Mouse (Mus musculus): Measurements from ENCODE around the gene Fbxo9. TPM values are rescaled to one million over a fixed set of nuclear protein-coding genes. Genes with fewer than 3 reads are reported as not detected.

Gene Fbxo9
- polyA plus RNA-seq, 1 experiment from 2014 or later: 35.7 TPM

- no peak overlapping the region for H3K27ac ChIP-seq (ENCODE audit: low read length)
- H3K9ac ChIP-seq (ENCODE audit: low read length): no peak overlapping the region
- H3K4me3 ChIP-seq (replicated peaks; ENCODE audit: low read length): no peak overlapping the region
- no peaks in the 10 kb centered on the region for H3K36me3 ChIP-seq (ENCODE audit: control insufficient read depth, insufficient read depth, low read length)
- no peaks in the 10 kb centered on the region for H3K27me3 ChIP-seq (ENCODE audit: control insufficient read depth, insufficient read depth, low read length)
- no peaks in the 10 kb centered on the region for H3K4me1 ChIP-seq (ENCODE audit: control insufficient read depth, insufficient read depth, low read length)
- ATAC-seq (ENCODE audit: insufficient read depth, low FRiP score): no peak
- H3K4me2 ChIP-seq (ENCODE audit: low read depth, low read length): no peak overlapping the region
- no peaks in the 10 kb centered on the region for H3K9me3 ChIP-seq (replicated peaks; ENCODE audit: control insufficient read depth, low read length)
- 66% methylated on average over 5 of the region's 5 CpGs for WGBS
Measured at GRCm38 (mm10) chr9:78070496-78070895, 38.4 kb downstream of the Fbxo9 start.

GRCm38 (mm10) chr9:78064121-78064520, 44.7 kb downstream of the Fbxo9 start:
- Histone ChIP-seq H3K4me2 (ENCODE audit: low read depth, low read length) (no peak overlapping the region), H3K36me3 (ENCODE audit: control insufficient read depth, insufficient read depth, low read length) (no peaks in the 10 kb centered on the region), H3K27ac (ENCODE audit: low read length) (no peak overlapping the region), H3K27me3 (ENCODE audit: control insufficient read depth, insufficient read depth, low read length) (no peaks in the 10 kb centered on the region), H3K4me3 (replicated peaks; ENCODE audit: low read length) (no peak overlapping the region), H3K9ac (ENCODE audit: low read length) (no peak overlapping the region), H3K9me3 (replicated peaks; ENCODE audit: control insufficient read depth, low read length) (no peaks in the 10 kb centered on the region), H3K4me1 (ENCODE audit: control insufficient read depth, insufficient read depth, low read length) (no peaks in the 10 kb centered on the region)
- WGBS: 38% methylated on average over 10 of the region's 10 CpGs
- ATAC-seq (ENCODE audit: insufficient read depth, low FRiP score): 0 out of 2 replicates have a peak, but pooled peaks have one; percentile 29

GRCm38 (mm10) chr9:78062392-78062791, 46.5 kb downstream of the Fbxo9 start:
- ATAC-seq (ENCODE audit: insufficient read depth, low FRiP score): no peak
- WGBS: 84% methylated on average over 9 of the region's 9 CpGs
- Histone ChIP-seq H3K4me3 (replicated peaks; ENCODE audit: low read length) (no peak overlapping the region), H3K9ac (ENCODE audit: low read length) (no peak overlapping the region), H3K9me3 (replicated peaks; ENCODE audit: control insufficient read depth, low read length) (no peaks in the 10 kb centered on the region), H3K27me3 (ENCODE audit: control insufficient read depth, insufficient read depth, low read length) (no peaks in the 10 kb centered on the region), H3K36me3 (ENCODE audit: control insufficient read depth, insufficient read depth, low read length) (no peaks in the 10 kb centered on the region), H3K4me1 (ENCODE audit: control insufficient read depth, insufficient read depth, low read length) (no peaks in the 10 kb centered on the region), H3K27ac (ENCODE audit: low read length) (no peak overlapping the region), H3K4me2 (ENCODE audit: low read depth, low read length) (no peak overlapping the region)

- no peaks in the 10 kb centered on the region for H3K27me3 ChIP-seq (ENCODE audit: control insufficient read depth, insufficient read depth, low read length)
- H3K4me3 ChIP-seq (replicated peaks; ENCODE audit: low read length): no peak overlapping the region
- H3K36me3 ChIP-seq (ENCODE audit: control insufficient read depth, insufficient read depth, low read length): no peaks in the 10 kb centered on the region
- no peak overlapping the region for H3K4me2 ChIP-seq (ENCODE audit: low read depth, low read length)
- no peak for ATAC-seq (ENCODE audit: insufficient read depth, low FRiP score)
- no peak overlapping the region for H3K27ac ChIP-seq (ENCODE audit: low read length)
- no peaks in the 10 kb centered on the region for H3K9me3 ChIP-seq (replicated peaks; ENCODE audit: control insufficient read depth, low read length)
- H3K4me1 ChIP-seq (ENCODE audit: control insufficient read depth, insufficient read depth, low read length): no peaks in the 10 kb centered on the region
- WGBS: 80% methylated on average over 16 of the region's 16 CpGs
- H3K9ac ChIP-seq (ENCODE audit: low read length): no peak overlapping the region
Measured at GRCm38 (mm10) chr9:78059525-78060120, 49.2 kb downstream of the Fbxo9 start.

- no peaks in the 10 kb centered on the region for H3K9me3 ChIP-seq (replicated peaks; ENCODE audit: control insufficient read depth, low read length)
- H3K4me1 ChIP-seq (ENCODE audit: control insufficient read depth, insufficient read depth, low read length): no peaks in the 10 kb centered on the region
- no peak for ATAC-seq (ENCODE audit: insufficient read depth, low FRiP score)
- 86% methylated on average over 3 of the region's 3 CpGs for WGBS
- H3K4me3 ChIP-seq (replicated peaks; ENCODE audit: low read length): no peak overlapping the region
- no peak overlapping the region for H3K9ac ChIP-seq (ENCODE audit: low read length)
- no peaks in the 10 kb centered on the region for H3K27me3 ChIP-seq (ENCODE audit: control insufficient read depth, insufficient read depth, low read length)
- no peaks in the 10 kb centered on the region for H3K36me3 ChIP-seq (ENCODE audit: control insufficient read depth, insufficient read depth, low read length)
- no peak overlapping the region for H3K27ac ChIP-seq (ENCODE audit: low read length)
- no peak overlapping the region for H3K4me2 ChIP-seq (ENCODE audit: low read depth, low read length)
Measured at GRCm38 (mm10) chr9:78054298-78054697, 54.6 kb downstream of the Fbxo9 start.

GRCm38 (mm10) chr9:78053821-78054220, 55.0 kb downstream of the Fbxo9 start:
- Histone ChIP-seq H3K27me3 (ENCODE audit: control insufficient read depth, insufficient read depth, low read length) (no peaks in the 10 kb centered on the region), H3K9me3 (replicated peaks; ENCODE audit: control insufficient read depth, low read length) (no peaks in the 10 kb centered on the region), H3K36me3 (ENCODE audit: control insufficient read depth, insufficient read depth, low read length) (no peaks in the 10 kb centered on the region), H3K4me3 (replicated peaks; ENCODE audit: low read length) (no peak overlapping the region), H3K4me2 (ENCODE audit: low read depth, low read length) (no peak overlapping the region), H3K27ac (ENCODE audit: low read length) (no peak overlapping the region), H3K4me1 (ENCODE audit: control insufficient read depth, insufficient read depth, low read length) (no peaks in the 10 kb centered on the region), H3K9ac (ENCODE audit: low read length) (no peak overlapping the region)
- 69% methylated on average over 8 of the region's 8 CpGs for WGBS
- no peak for ATAC-seq (ENCODE audit: insufficient read depth, low FRiP score)

GRCm38 (mm10) chr9:78051677-78052076, 57.2 kb downstream of the Fbxo9 start, which contains the start of gene Gcm1:
Gene Gcm1, plus strand, starts transcription at chr9:78051924.
- H3K36me3 ChIP-seq (ENCODE audit: control insufficient read depth, insufficient read depth, low read length): no peaks in the 10 kb centered on the region
- H3K9ac ChIP-seq (ENCODE audit: low read length): no peak within 1 kb of the TSS
- H3K27me3 ChIP-seq (ENCODE audit: control insufficient read depth, insufficient read depth, low read length): no peaks in the 10 kb centered on the region
- 44% methylated on average over 3 of the region's 3 CpGs for whole genome bisulfite sequencing
- H3K9me3 ChIP-seq (replicated peaks; ENCODE audit: control insufficient read depth, low read length): no peaks in the 10 kb centered on the region
- H3K4me1 ChIP-seq (ENCODE audit: control insufficient read depth, insufficient read depth, low read length): no peaks in the 10 kb centered on the region
- ATAC-seq (ENCODE audit: insufficient read depth, low FRiP score): no peak
- no peak within 1 kb of the TSS for H3K4me3 ChIP-seq (replicated peaks; ENCODE audit: low read length)
- no peak within 1 kb of the TSS for H3K27ac ChIP-seq (ENCODE audit: low read length)
- no peak within 1 kb of the TSS for H3K4me2 ChIP-seq (ENCODE audit: low read depth, low read length)

GRCm38 (mm10) chr9:78050452-78050970, 58.4 kb downstream of the Fbxo9 start:
- H3K27me3 ChIP-seq (ENCODE audit: control insufficient read depth, insufficient read depth, low read length): no peaks in the 10 kb centered on the region
- H3K4me2 ChIP-seq (ENCODE audit: low read depth, low read length): no peak overlapping the region
- no peaks in the 10 kb centered on the region for H3K9me3 ChIP-seq (replicated peaks; ENCODE audit: control insufficient read depth, low read length)
- H3K4me3 ChIP-seq (replicated peaks; ENCODE audit: low read length): no peak overlapping the region
- ATAC-seq (ENCODE audit: insufficient read depth, low FRiP score): no peak
- H3K36me3 ChIP-seq (ENCODE audit: control insufficient read depth, insufficient read depth, low read length): no peaks in the 10 kb centered on the region
- H3K4me1 ChIP-seq (ENCODE audit: control insufficient read depth, insufficient read depth, low read length): no peaks in the 10 kb centered on the region
- H3K9ac ChIP-seq (ENCODE audit: low read length): no peak overlapping the region
- whole genome bisulfite sequencing: 54% methylated on average over 5 of the region's 5 CpGs
- H3K27ac ChIP-seq (ENCODE audit: low read length): no peak overlapping the region

- Histone ChIP-seq H3K36me3 (ENCODE audit: control insufficient read depth, insufficient read depth, low read length) (no peaks in the 10 kb centered on the region), H3K9ac (ENCODE audit: low read length) (no peak overlapping the region), H3K27me3 (ENCODE audit: control insufficient read depth, insufficient read depth, low read length) (no peaks in the 10 kb centered on the region), H3K4me1 (ENCODE audit: control insufficient read depth, insufficient read depth, low read length) (0 out of 2 replicates have a peak, but pooled peaks cover 2% of the 10 kb centered on the region), H3K4me2 (ENCODE audit: low read depth, low read length) (peak overlapping the region; percentile 31), H3K4me3 (replicated peaks; ENCODE audit: low read length) (peak overlapping the region; percentile 28), H3K9me3 (replicated peaks; ENCODE audit: control insufficient read depth, low read length) (no peaks in the 10 kb centered on the region), H3K27ac (ENCODE audit: low read length) (no peak overlapping the region)
- no peak for ATAC-seq (ENCODE audit: insufficient read depth, low FRiP score)
- 40% methylated on average over 20 of the region's 20 CpGs for WGBS
Measured at GRCm38 (mm10) chr9:78046755-78047154, 62.1 kb downstream of the Fbxo9 start.
